ENCODE assay signal across 17 mouse cellular contexts in the genomic region with DNA sequence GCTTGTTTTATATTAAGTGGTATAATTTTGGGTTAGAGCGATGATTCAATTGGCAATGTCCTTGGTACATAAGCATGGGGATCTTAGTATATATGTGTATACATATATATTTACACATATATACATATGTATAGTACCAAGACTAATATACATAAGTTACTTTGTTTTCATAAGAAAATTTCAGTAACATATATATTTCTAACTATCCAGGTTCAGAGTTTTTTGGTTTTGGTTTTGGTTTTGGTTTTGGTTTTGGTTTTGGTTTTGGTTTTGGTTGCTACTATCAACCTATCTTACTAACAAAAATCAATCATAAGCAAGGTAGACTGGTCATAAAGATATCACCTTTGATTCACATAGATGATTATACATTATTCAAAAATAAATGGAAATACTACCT.
"Had no signal": no experiment of that assay in that cellular context is flagged by ENCODE, and none has a peak within 500 bp of the region (broad histone marks: within the 10 kb centered on the region; RNA-seq: fewer than 3 reads in every experiment).

No protein-coding gene starts in this region.

- H3K4me2 ChIP-seq: neural tube, embryonic 12.5 days; neural tube, embryonic 13.5 days; neural tube, embryonic 15.5 days; stomach, embryonic 15.5 days had no signal

- H3K9ac ChIP-seq: neural tube, embryonic 12.5 days; neural tube, embryonic 13.5 days; neural tube, embryonic 15.5 days; stomach, embryonic 15.5 days had no signal

- DNase-seq: retina, postnatal 1 day; right cerebral cortex, adult 18-20 months; right cerebral cortex, postnatal 14 days; right cerebral cortex, postnatal 25 days; right cerebral cortex, postnatal 4 days; spleen, adult 18-20 months; thymus, adult 18-20 months; thymus, adult 2 months; thymus, postnatal 14 days; thymus, postnatal 25 days; thymus, postnatal 36 days; thymus, postnatal 4 days had no signal

- H3K27me3 ChIP-seq: neural tube, embryonic 12.5 days; neural tube, embryonic 13.5 days; neural tube, embryonic 15.5 days; stomach, embryonic 15.5 days had no signal

- H3K9me3 ChIP-seq: neural tube, embryonic 12.5 days; neural tube, embryonic 13.5 days; neural tube, embryonic 15.5 days; stomach, embryonic 15.5 days had no signal

- H3K4me3 ChIP-seq: neural tube, embryonic 12.5 days; neural tube, embryonic 13.5 days; neural tube, embryonic 15.5 days; stomach, embryonic 15.5 days had no signal

- H3K36me3 ChIP-seq: neural tube, embryonic 12.5 days; neural tube, embryonic 13.5 days; neural tube, embryonic 15.5 days; stomach, embryonic 15.5 days had no signal

- H3K4me1 ChIP-seq: neural tube, embryonic 12.5 days; neural tube, embryonic 13.5 days; neural tube, embryonic 15.5 days; stomach, embryonic 15.5 days had no signal

- H3K27ac ChIP-seq: neural tube, embryonic 12.5 days; neural tube, embryonic 13.5 days; neural tube, embryonic 15.5 days; stomach, embryonic 15.5 days; stomach, postnatal 0 days had no signal
